Mouse (Mus musculus) cerebellum, postnatal 36 days (tissue): Measurements from ENCODE around the gene Gpr22.
A peak's percentile ranks its signal among the peaks of the same experiment; 100 is the strongest.

Experiments
- DNase-seq, 2 experiments: peaks; one replicate each; pipeline ENCODE4 v3.0.0; 2021 to 2022; ENCODE audit warnings: mixed read lengths in 2 of 2

Gene Gpr22

DNA sequence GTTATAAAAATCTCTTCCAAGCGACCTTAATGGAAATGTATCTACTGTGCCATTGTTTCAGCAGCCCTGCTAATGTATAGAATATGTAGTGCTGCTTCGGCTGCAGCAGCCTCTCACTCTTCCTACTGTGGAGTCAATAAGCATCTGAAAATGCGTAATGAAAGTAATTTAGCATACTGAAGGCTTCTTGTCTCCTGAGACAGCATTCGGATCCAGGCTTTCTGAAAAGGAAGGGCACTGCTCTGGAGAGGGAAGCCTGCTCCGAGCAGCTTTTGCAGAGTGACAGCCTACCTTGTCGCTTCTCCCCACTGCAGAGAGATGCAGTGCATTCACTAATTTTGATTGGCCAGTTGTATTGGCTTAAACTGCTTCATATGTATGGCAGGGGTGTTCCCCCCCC is at the start of gene Gpr22:
Gene Gpr22, minus strand, starts transcription at position 348 of the 400 bp plus-strand sequence.
- DNase-seq: peak; percentile 73 to 81

GRCm38 (mm10) chr12:31755885-31756755 is 42.4 kb upstream of the Gpr22 start:
- DNase-seq: no peak

- DNase-seq: no peak
Observed at GRCm38 (mm10) chr12:31754465-31754864, 40.7 kb upstream of the Gpr22 start.

DNA sequence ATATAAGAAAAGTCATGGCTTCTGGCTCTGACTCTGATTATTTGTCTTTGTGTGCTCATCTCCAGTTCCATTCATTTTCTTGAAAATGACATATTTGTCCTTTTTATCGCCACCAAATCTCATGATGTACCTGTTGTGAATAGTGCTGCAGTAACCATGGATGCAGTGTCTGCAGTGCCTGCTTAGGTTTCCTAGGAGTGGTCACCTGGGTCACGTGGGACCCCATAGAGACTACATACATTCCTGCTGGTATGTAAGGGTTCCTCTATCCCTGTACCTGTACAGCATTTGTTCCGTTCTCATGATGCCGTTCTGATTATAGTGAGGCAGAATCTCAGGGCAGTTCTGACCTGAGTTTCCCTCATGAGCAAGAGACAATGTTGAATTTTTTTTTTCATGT is 36.1 kb upstream of the Gpr22 start:
- DNase-seq: no peak

DNA sequence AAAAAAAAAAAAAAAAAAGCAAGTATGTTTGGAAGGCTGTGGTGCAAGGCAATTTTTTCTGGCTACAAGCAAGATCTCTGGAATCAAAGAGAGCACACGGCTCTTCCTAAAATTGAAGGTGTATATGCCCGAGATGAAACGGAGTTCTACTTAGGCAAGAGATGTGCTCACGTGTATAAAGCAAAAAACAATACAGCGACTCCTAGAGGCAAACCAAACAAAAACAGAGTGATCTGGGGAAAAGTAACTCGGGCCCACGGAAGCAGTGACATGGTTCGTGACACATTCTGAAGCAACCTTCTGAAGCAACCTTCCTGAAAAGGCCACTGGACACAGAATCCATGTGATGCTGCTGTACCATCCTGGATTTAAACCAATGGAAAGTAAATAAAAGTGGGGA is 33.6 kb upstream of the Gpr22 start:
- DNase-seq: no peak

DNA sequence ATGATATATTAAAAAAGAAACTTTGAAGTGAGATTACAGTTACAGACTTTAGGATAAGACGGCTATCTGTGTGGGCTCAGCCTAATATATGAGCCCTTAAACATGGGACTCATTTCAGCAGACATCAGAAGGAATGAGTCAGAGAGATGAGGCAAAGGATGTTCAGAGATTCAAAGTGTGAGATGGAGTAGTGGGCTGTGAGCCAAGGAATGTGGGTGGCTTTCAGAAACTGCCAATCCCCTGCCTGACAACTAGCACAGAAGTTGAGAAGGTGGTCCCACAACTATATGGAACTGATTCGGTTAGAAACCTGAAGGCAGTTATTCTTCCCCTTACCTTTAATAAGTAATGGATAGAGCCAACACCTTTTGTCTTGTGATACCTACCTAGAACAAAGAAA is 20.9 kb upstream of the Gpr22 start:
- no peak for DNase-seq

DNA sequence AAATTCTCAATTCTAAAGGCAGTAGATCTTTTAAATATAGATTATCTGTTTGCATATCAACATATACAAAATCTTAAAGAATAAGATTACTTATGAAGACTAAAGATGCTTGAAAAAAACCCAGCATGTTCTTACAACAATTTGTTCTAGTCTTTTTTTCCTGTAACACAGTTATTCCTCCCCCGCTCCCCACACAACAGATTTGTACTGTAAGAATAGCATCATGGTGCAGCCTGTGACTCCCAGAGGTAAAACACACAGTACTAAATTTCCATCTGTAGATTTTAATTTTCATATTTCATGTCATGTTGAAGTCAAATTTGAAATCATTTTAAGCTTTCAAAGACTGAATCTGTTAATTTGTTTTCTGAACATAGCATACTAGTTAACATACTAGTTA is 16.4 kb upstream of the Gpr22 start:
- DNase-seq: no peak

- no peak for DNase-seq
Observed at GRCm38 (mm10) chr12:31726707-31727106, 13.0 kb upstream of the Gpr22 start.

GRCm38 (mm10) chr12:31725511-31726275 is 11.9 kb upstream of the Gpr22 start:
- DNase-seq: no peak

DNA sequence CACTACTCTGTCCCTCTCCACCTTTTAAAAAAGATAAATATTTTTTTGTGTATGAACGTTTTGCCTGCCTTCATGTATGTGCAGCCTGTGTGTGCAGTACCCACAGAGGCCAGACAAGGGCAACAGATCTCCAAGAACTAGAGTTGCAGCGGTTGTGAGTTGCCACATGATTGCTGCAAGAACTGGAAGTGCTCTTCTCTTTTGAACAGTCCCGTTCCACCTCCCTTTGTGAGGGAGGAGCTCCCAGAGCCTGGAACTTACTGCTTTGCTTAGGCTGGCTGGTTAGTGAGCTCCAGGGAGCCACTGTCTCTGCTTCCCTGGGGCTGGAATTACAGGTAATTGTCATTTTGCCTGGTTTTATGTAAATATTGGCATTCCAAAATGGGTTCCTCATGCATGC is 10.8 kb upstream of the Gpr22 start:
- DNase-seq: no peak

GRCm38 (mm10) chr12:31719586-31720275 is 6.0 kb upstream of the Gpr22 start:
- DNase-seq: no peak

- no peak for DNase-seq
Observed at GRCm38 (mm10) chr12:31714070-31714469, 323 bp upstream of the Gpr22 start.

DNA sequence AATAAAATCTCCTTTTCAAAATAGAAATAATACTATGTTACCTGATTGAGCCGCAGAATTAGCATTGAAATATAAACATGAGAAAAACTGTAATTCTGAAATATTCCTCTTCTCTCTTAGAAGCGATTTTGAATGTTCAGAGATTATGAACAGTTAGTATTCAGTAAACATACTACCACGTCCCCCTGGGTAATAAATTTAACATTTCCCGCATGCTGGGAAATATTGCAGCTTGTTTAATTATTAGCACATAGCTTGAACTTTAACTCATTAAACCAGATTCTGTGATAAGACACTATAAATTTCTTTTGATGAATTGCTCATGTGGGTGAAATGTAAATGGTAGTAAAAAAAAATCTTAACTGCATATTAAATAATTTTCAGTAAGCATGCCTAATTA is 1.0 kb downstream of the Gpr22 start:
- no peak for DNase-seq

- peak in 1 of 2 experiments; percentile 53 for DNase-seq
Observed at GRCm38 (mm10) chr12:31712233-31712632, 1.5 kb downstream of the Gpr22 start.

DNA sequence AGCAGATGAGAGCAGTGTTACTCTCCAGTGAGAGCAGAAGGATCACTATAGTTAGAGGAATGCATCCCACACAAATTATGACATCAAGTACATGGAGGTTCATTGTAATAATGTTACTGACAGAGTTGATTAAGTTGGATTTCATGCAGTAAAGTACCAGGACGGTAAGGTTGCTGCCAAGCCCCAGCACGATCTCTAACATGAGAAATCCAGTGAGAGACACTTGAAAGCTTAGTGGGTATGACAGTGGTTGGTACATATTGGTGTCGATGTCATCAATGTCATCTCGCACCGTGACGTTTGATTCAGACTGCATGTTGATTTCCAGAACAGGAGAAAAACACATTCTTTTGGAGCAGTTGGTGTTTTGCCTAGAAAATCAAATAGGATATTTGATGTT is 4.1 kb downstream of the Gpr22 start:
- no peak for DNase-seq

GRCm38 (mm10) chr12:31707531-31707930 is 6.2 kb downstream of the Gpr22 start:
- no peak for DNase-seq

GRCm38 (mm10) chr12:31706168-31706567 is 7.6 kb downstream of the Gpr22 start:
- peak in 1 of 2 experiments; percentile 31 for DNase-seq

DNA sequence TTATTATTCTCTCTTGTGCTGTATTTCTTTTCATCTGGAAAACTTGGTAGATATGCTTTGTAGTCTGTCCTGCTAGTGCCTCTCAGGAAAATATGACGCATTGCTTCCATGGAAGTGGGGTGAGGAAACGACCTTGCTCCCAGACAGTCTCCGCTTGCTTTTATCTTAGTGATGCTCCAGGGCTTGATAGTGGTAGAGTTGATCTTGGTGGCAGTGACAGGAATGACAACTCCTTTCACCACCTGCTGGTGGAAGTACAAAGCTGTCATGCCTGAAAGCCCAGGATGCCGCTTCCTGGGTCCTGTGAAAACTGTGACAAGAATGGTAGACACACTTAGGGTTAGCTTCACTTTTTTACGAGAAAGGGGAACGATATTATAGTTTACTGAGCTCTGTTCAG is 9.8 kb downstream of the Gpr22 start:
- DNase-seq: no peak

DNA sequence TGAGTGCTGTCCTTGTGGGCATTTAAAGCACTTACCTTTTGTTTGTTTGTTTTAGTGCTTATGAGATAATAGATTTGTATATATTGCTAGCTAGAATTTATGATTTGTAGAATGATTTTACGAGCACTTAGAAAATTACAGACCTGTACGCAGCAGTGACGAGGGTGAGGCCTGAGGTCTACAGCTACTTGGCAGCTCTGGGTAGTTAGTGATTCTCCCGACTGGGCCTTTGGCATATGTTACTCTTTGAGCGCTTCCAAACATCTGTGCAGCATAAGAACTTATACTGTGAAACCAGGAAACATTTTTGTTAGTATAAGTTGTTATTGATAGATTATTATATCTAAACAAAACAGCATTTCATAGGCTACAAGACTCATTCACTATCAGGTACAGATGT is 12.3 kb downstream of the Gpr22 start:
- DNase-seq: no peak

DNA sequence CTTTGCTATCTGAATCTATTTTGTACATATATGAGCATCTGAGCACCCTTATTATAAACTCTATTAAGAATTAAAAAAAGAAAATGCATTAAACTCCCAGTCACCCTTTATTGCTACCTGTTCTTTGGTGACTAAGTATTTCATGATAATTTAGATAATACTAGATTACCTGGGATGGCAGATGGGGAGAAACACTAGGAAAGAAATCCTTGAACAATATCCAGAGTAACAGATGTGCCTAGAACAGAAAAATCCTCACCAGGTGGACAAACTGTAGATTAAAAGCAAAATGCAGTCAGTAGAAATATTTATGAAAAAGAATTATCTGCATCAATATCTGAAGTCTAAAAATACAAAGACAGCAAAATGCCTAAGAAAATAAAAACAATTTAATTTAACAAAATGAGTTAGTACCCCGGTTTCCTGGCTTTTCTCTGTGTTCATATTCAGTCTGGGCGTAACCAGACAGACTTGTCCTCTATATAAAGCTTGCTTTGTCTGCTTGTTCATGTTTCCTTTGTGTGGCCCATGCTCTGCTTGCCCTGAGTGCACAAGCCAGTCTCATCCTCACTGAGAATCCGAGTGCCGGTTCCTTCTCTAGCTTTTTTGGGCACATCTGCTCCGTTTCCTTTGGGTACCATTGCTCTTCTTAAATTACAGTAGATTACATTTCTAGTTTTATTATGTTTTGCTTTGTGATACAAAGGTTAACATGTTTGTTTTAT is 13.0 kb downstream of the Gpr22 start:
- no peak for DNase-seq

GRCm38 (mm10) chr12:31693278-31693677 is 20.5 kb downstream of the Gpr22 start:
- DNase-seq: no peak

GRCm38 (mm10) chr12:31686679-31687078 is 27.1 kb downstream of the Gpr22 start:
- no peak for DNase-seq

GRCm38 (mm10) chr12:31667187-31667586 is 46.6 kb downstream of the Gpr22 start:
- no peak for DNase-seq
